Mouse (Mus musculus): Measurements from ENCODE around the gene Odf3l1. TPM values are rescaled to one million over a fixed set of nuclear protein-coding genes. Genes with fewer than 3 reads are reported as not detected.

Odf3l1 gene
- total RNA-seq, 2 experiments from 2014 or later, result 0.22 TPM; not detected in 1

DNA sequence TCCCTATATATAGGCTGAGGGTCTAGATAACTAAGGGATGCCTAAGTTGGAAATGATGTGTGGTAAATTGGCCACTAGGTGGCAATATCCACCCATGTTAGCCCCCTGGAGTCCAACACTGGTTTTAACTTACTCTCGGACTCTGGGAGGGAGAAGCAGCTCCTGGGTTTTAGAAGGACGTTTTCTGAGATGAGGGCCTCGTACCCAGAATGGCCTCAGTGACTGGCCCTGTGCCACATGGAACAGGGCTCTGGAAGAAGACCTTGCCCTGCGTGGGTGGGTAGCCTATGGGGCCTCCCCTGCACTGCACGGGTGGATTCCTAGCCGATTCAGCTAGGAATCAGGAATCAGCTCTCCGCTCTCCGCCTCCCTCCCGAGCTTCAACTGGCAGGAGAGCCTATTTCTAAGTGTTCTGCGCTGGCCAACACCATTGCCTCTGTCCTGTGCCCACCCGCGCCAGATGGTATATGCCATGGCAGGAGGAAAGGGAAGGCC is 27.1 kb upstream of the Odf3l1 start:
- peak overlapping the region; percentile 51 for H3K27ac ChIP-seq
- intact Hi-C loops (cut with DNase I), result loop anchor here (2.0 to 5.0 kb wide), 4 partner anchors 36 to 331 kb away; partner anchors contain the start of genes Man2c1, Snupn and Snx33
- peak overlapping the region; percentile 35; the same call in 1 of the 2 replicates for H3K4me3 ChIP-seq
- peak; percentile 94; the same call in 1 of the 2 replicates for TF ChIP-seq CTCF (IDR thresholded peaks at IDR 0.05)
- peak; percentile 60 for DNase-seq

DNA sequence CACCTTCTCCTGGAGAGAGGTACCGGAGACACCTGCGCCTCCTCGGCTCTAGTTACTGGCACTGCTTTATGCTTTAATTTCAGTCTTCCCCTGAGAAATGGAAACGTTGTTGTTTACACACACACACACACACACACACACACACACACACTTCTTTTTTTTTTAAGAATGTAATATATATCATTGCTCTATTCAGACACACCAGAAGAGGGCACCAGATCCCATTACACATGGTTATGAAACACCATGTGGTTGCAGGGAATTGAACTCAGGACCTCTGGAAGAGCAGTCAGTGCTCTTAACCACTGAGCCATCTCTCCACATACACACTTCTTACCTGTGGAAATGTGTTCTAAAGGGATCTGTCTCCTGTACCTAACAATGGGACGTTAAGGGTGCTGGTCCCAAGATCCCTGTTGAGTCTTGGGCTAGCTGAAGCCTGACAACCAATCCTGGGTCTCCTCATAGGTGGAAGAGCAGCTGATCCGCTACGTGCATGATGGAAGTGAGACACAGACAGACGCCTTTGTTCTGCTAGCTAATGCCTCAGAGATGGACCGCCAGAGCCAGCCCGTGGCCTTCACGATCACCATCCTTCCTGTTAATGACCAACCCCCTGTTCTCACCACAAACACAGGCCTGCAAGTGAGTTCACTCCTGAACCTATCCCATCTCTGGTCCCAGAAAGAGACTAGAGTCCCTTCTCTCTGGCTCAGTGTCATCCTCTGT is 26.2 kb upstream of the Odf3l1 start:
- Histone ChIP-seq H3K4me3 (no peak overlapping the region), H3K27ac (no peak overlapping the region)
- TF ChIP-seq CTCF (IDR thresholded peaks at IDR 0.05), result no peak
- intact Hi-C loops (cut with DNase I), result loop anchor here (2.0 to 5.0 kb wide), 4 partner anchors 37 to 332 kb away; partner anchors contain the start of genes Man2c1, Snupn and Snx33
- no peak for DNase-seq

DNA sequence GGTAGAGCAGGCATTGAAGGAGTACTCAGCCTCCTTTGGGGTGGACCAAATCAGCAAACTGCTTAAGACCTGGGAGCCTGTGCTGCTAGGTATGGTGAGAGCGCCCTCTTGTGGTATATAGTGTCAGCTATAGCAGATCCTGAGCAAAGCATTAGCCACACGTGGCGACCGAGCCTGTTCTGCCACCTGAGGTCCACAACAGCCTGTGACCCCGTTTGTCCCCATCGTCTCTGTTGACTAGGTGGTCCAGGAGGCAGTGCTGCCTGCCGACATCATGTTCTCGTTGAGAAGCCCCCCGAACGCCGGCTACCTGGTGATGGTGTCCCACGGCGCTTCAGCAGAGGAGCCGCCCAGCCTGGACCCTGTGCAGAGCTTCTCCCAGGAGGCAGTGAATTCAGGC is 25.3 kb upstream of the Odf3l1 start:
- TF ChIP-seq CTCF (IDR thresholded peaks at IDR 0.05), result peak; percentile 92
- no peak overlapping the region for H3K4me3 ChIP-seq
- intact Hi-C loops (cut with DNase I), result loop anchor here (1.0 to 5.0 kb wide), 5 partner anchors 37 to 332 kb away; partner anchors contain the start of genes Man2c1, Snupn and Snx33
- no peak overlapping the region for H3K27ac ChIP-seq
- DNase-seq, result peak; percentile 76

DNA sequence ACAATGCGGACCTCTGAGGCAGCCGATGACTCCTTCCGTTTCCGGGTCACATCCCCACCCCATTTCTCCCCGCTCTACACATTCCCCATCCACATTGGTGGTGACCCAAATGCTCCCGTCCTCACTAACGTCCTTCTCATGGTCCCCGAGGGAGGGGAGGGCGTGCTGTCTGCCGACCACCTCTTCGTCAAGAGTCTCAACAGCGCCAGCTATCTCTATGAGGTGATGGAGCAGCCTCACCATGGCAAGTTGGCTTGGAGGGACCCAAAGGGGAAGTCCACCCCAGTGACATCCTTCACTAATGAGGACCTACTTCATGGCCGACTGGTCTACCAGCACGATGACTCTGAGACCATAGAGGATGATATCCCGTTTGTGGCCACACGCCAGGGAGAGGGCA is 23.1 kb upstream of the Odf3l1 start:
- no peak overlapping the region for H3K27ac ChIP-seq
- no peak for DNase-seq
- H3K4me3 ChIP-seq, result no peak overlapping the region
- no peak for TF ChIP-seq CTCF (IDR thresholded peaks at IDR 0.05)
- intact Hi-C loops (cut with DNase I), result no loop called here

DNA sequence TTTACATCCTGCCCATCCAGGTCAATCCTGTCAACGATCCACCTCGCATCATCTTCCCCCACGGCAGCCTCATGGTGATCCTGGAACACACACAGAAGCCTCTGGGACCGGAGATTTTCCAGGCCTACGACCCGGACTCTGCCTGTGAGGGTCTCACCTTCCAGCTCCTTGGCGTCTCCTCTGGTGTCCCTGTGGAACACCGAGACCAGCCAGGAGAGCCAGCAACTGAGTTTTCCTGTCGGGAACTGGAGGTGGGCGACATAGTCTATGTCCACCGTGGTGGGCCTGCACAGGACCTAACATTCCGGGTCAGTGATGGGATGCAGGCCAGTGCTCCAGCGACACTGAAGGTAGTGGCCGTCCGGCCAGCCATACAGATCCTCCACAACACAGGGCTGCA is 22.1 kb upstream of the Odf3l1 start:
- no peak for DNase-seq
- H3K27ac ChIP-seq, result no peak overlapping the region
- intact Hi-C loops (cut with DNase I), result no loop called here
- TF ChIP-seq CTCF (IDR thresholded peaks at IDR 0.05), result no peak
- H3K4me3 ChIP-seq, result no peak overlapping the region

DNA sequence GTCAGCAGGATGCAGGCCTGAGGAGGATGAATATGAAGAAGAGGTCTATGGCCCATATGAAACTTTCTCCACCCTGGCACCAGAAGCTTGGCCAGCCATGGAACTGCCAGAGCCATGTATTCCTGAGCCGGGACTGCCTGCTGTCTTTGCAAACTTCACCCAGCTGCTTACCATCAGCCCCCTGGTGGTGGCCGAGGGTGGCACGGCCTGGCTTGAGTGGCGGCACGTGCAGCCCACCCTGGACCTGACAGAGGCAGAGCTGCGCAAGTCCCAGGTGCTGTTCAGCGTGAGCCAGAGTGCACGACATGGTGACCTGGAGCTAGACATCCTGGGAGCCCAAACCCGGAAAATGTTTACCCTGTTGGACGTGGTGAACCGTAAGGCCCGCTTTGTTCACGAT is 21.6 kb upstream of the Odf3l1 start:
- peak; percentile 43 for TF ChIP-seq CTCF (IDR thresholded peaks at IDR 0.05)
- H3K4me3 ChIP-seq, result no peak overlapping the region
- H3K27ac ChIP-seq, result no peak overlapping the region
- intact Hi-C loops (cut with DNase I), result no loop called here
- no peak for DNase-seq

DNA sequence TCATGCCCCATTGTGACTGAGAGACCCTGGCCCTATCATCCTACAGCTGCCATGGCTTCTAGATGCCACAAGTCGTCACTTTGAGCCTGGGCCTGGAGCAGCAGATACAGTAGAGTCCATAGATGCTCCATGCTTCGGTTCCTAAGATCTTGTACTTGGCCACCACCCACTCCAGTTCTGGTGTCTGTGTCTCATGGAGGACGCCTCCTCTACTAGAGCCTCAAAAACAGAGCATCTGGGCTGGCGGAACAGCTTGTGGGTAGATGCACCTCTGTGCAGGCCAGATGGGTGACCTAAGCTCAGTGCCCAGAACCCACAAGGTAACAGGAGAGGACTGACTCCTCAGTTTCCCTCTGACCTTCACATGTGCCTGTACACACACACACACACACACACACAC is 19.8 kb upstream of the Odf3l1 start:
- H3K27ac ChIP-seq, result no peak overlapping the region
- no peak overlapping the region for H3K4me3 ChIP-seq
- no peak for TF ChIP-seq CTCF (IDR thresholded peaks at IDR 0.05)
- intact Hi-C loops (cut with DNase I), result no loop called here
- DNase-seq, result no peak

DNA sequence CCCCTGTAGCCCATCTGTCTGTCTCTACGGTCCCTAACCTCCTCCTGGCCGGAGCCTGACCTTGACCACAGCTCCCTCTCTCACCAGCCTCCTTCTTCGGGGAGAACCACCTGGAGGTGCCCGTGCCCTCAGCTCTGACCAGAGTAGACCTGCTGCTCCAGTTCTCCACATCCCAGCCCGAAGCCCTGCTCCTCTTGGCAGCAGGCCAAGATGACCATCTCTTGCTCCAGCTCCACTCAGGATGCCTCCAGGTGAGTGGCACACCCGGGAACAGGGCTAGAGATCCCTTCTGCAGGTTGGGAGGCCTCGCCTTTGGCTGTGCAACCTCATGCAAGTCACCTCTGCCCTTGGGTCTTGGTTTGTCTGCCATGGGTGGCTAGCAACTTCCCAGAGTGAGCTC is 19.0 kb upstream of the Odf3l1 start:
- DNase-seq, result no peak
- intact Hi-C loops (cut with DNase I), result no loop called here
- no peak overlapping the region for H3K4me3 ChIP-seq
- H3K27ac ChIP-seq, result peak overlapping the region; percentile 74
- TF ChIP-seq CTCF (IDR thresholded peaks at IDR 0.05), result no peak

DNA sequence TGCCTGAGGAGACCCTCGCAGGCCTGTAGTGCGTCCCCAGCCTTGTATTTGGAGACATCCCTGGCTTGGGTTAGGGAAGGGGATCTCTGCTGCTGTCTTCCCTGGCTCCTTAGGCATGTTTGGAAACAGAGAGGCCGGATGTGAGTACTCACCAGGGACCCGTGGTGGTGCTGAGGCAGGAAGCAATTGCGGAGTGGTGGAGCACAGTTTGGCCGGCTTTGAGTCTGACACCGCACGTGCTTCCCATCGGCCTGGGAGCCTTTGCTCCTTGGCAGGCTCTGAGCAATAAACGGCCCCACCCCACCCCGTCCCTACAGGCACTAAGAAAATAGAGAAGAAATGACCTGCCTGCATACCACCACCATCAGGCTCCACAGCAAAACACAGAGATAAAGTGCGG is 18.3 kb upstream of the Odf3l1 start:
- TF ChIP-seq CTCF (IDR thresholded peaks at IDR 0.05), result no peak
- H3K4me3 ChIP-seq, result no peak overlapping the region
- intact Hi-C loops (cut with DNase I), result no loop called here
- peak overlapping the region; percentile 74 for H3K27ac ChIP-seq
- DNase-seq, result peak; percentile 77

DNA sequence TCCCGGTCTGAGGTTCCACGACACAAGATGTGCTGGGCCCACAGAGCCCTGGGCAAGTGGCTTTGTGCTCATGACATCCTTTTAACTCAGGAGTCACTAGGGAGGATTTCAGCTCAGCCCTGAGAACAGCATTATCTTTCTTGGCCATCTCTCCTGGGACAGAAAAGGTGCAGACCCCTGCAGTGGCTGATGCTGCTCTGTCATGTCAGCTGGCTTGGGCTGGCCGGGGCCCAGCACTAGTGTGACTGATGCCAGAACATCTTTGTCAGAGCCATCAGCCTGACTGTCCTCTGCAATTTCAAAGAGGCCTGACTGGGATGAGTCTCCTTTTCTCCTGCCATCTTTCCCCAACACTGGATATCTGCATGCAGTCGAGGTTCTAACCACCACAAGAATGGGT is 17.8 kb upstream of the Odf3l1 start:
- no peak for TF ChIP-seq CTCF (IDR thresholded peaks at IDR 0.05)
- intact Hi-C loops (cut with DNase I), result no loop called here
- H3K4me3 ChIP-seq, result no peak overlapping the region
- peak overlapping the region; percentile 74 for H3K27ac ChIP-seq
- DNase-seq, result peak; percentile 46

DNA sequence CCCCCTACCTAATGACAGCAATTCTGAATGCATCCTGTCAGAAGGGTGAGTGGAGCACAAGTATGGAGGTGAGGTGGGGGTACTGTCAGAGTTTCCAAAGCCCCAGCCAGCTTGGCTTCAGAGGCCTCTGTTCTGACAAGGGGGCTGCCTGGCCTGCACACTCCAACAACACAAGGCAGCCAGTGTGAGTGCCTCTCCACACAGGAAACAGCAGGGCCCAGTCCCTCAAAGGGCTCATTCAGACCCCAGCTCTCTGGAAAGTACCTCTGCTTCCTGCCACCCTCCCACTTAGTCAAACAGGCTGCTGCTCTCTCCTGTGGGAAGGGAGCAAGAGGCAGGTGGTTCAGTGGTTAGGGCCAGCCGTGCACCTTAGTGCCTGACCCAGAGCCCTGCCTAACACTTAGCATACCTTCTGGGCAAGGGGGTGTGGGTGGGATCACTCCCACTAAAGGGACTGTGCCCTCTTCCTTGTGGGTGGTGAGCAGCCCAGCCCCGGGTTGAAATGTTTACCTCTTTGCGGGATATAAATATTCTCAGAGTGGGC is 17.1 kb upstream of the Odf3l1 start:
- DNase-seq, result no peak
- intact Hi-C loops (cut with DNase I), result no loop called here
- no peak overlapping the region for H3K4me3 ChIP-seq
- no peak for TF ChIP-seq CTCF (IDR thresholded peaks at IDR 0.05)
- peak overlapping the region; percentile 74 for H3K27ac ChIP-seq

DNA sequence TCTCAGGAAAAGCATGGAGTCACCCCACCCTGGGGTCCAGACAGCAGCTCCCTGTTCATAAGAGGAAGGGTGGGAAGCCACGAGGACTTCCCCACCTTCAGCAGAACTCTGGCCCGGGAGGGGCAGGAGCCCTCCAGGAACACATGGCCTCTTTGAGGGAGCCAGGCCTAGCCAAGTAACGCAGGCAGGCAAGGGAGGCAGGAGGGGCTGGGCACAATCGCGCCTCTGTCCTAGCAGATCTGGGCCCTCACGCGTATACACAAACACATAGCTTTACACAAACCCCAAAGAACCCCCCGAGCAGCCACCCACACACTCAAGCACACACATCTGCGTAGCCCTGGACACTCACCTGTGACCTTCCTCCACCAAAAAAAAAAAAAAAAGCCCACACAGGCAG is 16.3 kb upstream of the Odf3l1 start:
- DNase-seq, result no peak
- TF ChIP-seq CTCF (IDR thresholded peaks at IDR 0.05), result no peak
- Histone ChIP-seq H3K27ac (peak overlapping the region; percentile 74), H3K4me3 (no peak overlapping the region)
- intact Hi-C loops (cut with DNase I), result no loop called here

DNA sequence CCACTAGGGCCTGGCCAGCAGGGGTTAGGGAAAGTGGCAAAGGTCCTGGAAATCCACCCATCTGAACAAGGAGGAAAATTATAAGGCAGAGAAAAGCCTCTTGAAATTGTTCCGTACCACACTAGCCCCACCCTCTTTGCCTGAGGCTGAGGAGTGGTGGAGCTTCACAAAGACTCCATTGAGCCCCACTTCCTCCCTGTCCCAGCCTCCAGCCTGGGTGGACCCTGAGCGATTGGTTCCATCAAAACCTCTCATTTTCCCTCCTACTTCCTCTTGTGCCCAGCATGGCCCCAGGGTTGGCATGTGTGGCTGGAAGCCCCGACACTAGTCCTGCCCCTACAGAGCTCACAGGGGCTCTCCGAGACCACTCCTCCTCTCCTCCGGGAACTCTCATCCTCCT is 12.8 kb upstream of the Odf3l1 start:
- DNase-seq, result no peak
- H3K27ac ChIP-seq, result peak overlapping the region; percentile 62
- intact Hi-C loops (cut with DNase I), result no loop called here
- no peak overlapping the region for H3K4me3 ChIP-seq
- no peak for TF ChIP-seq CTCF (IDR thresholded peaks at IDR 0.05)
